Mouse (Mus musculus): ENCODE data around the gene Abca3. TPM values are rescaled to one million over a fixed set of nuclear protein-coding genes. Genes with fewer than 3 reads are reported as not detected.
A peak's percentile ranks its signal among the peaks of the same experiment; 100 is the strongest.
"Not testable (repeated sequence)": the region's sequence is repeated elsewhere in the genome, so short reads cannot be mapped to it uniquely, and the experiment has no call there.

Abca3 gene
- polyA plus RNA-seq, 1 experiment from 2014 or later: 7.1 TPM

DNA sequence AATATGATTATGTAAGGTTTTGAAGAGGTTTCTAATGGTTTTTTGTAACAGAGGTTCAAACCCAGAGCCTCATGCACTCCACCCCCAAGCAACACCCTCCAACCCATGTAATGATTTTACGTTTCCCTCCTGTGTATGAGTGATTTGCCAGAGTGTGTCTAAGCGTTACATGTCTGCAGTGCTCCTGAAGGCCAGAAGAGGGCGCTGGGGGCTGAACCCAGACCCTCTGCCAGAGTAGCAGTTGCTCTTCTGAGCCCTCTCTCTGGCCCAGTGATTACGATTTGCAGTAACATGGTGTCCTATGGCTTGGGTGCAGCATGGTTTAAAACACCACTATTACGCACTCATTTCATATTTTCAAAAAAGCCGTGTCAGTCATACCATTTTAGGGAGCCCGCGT lies 39.4 kb downstream of the Abca3 start:
- Histone ChIP-seq H3K36me3 (replicated peaks) (peaks cover 16% of the 10 kb centered on the region; the same call in 1 of the 2 replicates), H3K27me3 (replicated peaks; ENCODE audit: low read depth, poor library complexity, severe bottlenecking) (no peaks in the 10 kb centered on the region), H3K27ac (replicated peaks) (no peak overlapping the region), H3K4me1 (no peaks in the 10 kb centered on the region), H3K4me3 (no peak overlapping the region), H3K9me3 (no peaks in the 10 kb centered on the region)
- 68% methylated on average over 8 of the region's 8 CpGs for WGBS
- peak; percentile 33 for DNase-seq (ENCODE audit: low spot score)

DNA sequence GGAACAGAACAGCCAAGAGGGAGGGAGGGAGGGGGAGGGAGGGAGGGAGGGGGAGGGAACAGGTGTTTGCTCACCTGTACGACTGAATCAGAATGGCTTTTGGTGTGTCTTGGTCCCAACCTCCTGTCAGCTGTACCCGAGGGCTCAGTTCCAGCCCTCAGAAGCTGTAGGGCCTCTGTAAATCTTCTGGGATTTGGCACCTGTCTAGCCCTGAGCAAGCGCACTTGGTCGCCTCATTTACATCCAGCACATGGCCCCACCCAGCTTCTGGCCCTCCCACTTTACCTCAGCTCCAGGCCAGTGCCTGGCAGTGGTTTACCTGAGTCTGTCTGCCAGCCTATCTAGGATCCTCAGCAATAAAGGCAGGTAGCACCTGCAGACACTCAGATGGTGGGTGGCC lies 41.8 kb downstream of the Abca3 start:
- no peaks in the 10 kb centered on the region for H3K4me1 ChIP-seq
- H3K36me3 ChIP-seq (replicated peaks): no peaks in the 10 kb centered on the region
- H3K4me3 ChIP-seq: no peak overlapping the region
- no peak overlapping the region for H3K27ac ChIP-seq (replicated peaks)
- H3K27me3 ChIP-seq (replicated peaks; ENCODE audit: low read depth, poor library complexity, severe bottlenecking): no peaks in the 10 kb centered on the region
- DNase-seq (ENCODE audit: low spot score): no peak
- 26% methylated on average over 4 of the region's 4 CpGs for WGBS
- no peaks in the 10 kb centered on the region for H3K9me3 ChIP-seq

DNA sequence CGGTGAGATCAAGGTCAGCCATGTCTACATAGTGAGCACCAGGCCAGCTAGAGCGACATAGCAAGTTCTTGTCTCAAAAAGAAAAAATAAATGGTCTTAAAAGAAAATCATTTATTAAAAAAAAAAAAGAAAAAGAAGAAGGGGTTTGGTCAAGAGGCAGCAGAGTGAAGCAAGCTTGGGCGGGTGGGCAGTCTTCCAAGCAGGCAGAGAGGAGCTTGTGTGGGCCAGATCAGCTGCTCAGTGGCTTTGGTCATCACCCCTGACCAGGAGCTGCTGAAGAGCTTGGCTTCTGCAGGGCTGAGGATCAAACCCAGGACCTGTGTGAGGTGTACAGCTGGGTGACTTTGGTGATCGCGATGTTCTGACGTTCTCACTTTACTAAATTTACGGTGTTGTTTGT lies 42.7 kb downstream of the Abca3 start:
- 0 out of 2 replicates have a peak, but pooled peaks cover under 1% of the 10 kb centered on the region for H3K36me3 ChIP-seq (replicated peaks)
- H3K27ac ChIP-seq (replicated peaks): no peak overlapping the region
- DNase-seq (ENCODE audit: low spot score): no peak
- no peaks in the 10 kb centered on the region for H3K9me3 ChIP-seq
- no peak overlapping the region for H3K4me3 ChIP-seq
- WGBS: 89% methylated on average over 7 of the region's 7 CpGs
- H3K27me3 ChIP-seq (replicated peaks; ENCODE audit: low read depth, poor library complexity, severe bottlenecking): no peaks in the 10 kb centered on the region
- H3K4me1 ChIP-seq: no peaks in the 10 kb centered on the region

DNA sequence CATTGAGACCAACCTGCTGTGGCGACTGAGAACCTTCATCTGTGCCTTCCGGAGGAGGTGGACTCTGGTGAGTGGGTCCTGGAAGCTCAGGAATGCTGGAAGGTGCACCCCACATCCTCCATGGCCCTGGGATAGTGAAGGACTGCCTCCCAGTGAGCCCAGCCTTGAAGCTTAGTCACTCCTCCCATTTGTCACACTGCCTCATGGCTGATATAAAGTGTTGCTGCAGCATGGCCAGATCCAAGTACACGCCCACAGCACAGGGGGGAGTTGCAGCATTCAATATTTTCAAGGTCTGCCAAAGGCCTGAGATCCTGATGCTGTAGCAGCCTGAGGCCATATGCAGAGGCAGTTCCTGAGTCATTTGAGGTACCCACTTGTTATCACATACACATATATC lies 50.6 kb downstream of the Abca3 start:
- WGBS: 75% methylated on average over 3 of the region's 3 CpGs
- H3K36me3 ChIP-seq (replicated peaks): peaks cover 39% of the 10 kb centered on the region
- H3K27ac ChIP-seq (replicated peaks): no peak overlapping the region
- H3K4me3 ChIP-seq: no peak overlapping the region
- no peaks in the 10 kb centered on the region for H3K9me3 ChIP-seq
- no peaks in the 10 kb centered on the region for H3K4me1 ChIP-seq
- no peaks in the 10 kb centered on the region for H3K27me3 ChIP-seq (replicated peaks; ENCODE audit: low read depth, poor library complexity, severe bottlenecking)
- DNase-seq (ENCODE audit: low spot score): no peak

DNA sequence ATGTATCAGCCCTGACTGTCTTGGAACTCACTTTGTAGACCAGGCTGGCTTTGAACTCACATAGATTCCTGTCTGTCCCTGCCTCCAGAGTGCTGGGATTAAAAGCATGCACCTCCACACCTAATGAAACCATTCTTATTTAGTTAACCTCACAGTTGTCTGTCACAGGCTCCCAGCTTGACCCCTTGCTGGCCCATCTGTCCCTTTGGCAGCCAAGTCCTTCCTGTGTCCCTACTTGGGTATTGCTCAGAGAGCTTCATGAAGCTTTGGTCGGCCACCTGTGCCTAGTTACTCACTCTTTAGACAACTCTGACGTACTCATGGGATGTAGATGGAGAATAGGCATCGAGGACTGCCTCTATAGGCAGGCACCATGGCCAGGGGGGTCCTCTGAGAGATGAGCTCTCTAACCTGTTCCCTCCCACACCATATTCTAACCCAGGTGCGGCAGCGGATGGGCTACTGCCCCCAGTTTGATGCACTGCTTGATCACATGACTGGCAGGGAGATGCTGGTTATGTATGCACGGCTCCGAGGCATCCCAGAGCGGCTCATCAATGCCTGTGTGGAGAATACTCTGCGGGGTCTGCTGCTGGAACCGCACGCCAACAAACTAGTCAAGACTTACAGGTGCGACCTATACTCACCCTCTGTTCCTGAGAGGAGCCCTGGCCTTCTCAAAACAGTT lies 55.5 kb downstream of the Abca3 start:
- 88% methylated on average over 12 of the region's 12 CpGs for WGBS
- H3K36me3 ChIP-seq (replicated peaks): peaks cover 67% of the 10 kb centered on the region
- H3K9me3 ChIP-seq: no peaks in the 10 kb centered on the region
- DNase-seq (ENCODE audit: low spot score): no peak
- no peak overlapping the region for H3K4me3 ChIP-seq
- H3K27me3 ChIP-seq (replicated peaks; ENCODE audit: low read depth, poor library complexity, severe bottlenecking): no peaks in the 10 kb centered on the region
- H3K27ac ChIP-seq (replicated peaks): no peak overlapping the region
- no peaks in the 10 kb centered on the region for H3K4me1 ChIP-seq

DNA sequence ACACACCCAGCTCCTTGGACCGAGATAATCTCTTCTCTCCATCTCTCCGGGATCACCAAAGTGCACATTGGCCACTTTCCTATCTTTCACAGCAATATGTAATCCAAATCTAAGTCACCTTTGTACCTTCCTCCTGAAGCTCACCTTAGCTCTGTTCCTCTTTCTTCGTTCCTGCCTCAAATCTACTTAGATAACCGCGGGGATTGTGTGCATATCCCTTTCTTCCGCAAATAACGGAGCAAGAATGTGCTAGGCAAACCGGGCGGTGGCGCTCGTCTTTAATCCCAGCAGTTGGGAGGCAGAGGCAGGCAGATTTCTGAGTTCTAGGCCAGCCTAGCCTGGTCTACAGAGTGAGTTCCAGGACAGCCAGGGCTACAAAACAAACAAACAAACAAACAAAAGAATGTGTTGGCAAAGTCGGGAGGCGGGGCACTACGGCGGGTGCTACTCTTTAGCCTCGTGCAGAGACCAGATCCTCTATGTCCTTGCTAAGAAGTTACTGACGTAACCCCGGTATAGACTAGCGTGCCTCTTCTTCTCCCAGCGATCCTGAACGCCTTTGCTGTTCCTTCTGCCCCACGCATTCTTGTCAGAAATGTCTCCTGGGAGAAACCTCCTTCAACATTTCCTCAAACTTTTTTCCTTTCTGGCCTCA lies 61.9 kb downstream of the Abca3 start:
- DNase-seq (ENCODE audit: low spot score): no peak

DNA sequence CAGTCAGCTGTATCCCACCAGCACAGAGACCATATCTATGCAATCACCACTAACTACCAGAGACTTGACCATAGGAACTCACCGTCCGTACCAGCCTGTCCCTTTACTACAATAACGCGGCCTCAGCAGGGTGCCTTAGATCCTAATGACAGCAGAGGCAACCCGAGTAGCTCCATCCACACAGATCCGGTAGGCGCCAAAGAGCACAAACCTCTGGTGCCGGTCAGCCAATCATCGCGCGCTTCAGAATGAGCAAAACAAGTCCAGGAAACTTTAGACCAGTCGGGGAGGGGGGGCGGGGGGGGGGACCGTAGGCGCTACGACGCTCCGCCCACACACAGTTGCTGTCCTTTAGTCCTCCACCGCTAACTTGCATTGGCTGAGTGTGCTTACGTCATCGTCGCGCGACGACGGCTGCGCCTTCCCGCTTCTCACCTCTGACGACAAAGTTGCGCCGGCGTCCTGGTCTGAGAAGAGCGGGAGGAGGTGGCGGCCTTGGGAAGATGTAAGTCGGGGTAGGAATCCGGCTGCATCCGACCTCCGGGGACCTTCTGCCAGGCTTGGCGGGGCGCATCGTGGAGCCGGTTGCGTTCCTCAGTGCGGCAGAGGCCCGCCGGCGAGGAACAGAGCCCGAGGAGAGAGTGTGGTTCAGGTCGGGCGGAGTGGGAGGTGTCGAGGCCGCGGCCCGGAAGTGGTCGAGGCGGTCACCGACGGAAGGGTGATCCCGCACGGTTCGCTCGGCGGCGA lies 62.7 kb downstream of the Abca3 start, which contains the start of gene Rnps1:
Gene Rnps1 (plus strand): TSS at position 336 of the 747 bp plus-strand sequence.
- H3K4me1 ChIP-seq: peaks cover 28% of the 10 kb centered on the region
- under 1% methylated on average over 64 of the region's 64 CpGs for WGBS
- no peaks in the 10 kb centered on the region for H3K27me3 ChIP-seq (replicated peaks; ENCODE audit: low read depth, poor library complexity, severe bottlenecking)
- peak within 1 kb of the TSS; percentile 84 for H3K4me3 ChIP-seq
- H3K36me3 ChIP-seq (replicated peaks): peaks cover 60% of the 10 kb centered on the region
- DNase-seq (ENCODE audit: low spot score): peak; percentile 100
- H3K27ac ChIP-seq (replicated peaks): peak within 1 kb of the TSS; percentile 97
- H3K9me3 ChIP-seq: no peaks in the 10 kb centered on the region

More for the DNA sequence above, 61.9 kb downstream of the Abca3 start:
- H3K27ac ChIP-seq (replicated peaks): peak overlapping the region; percentile 97
- no peaks in the 10 kb centered on the region for H3K27me3 ChIP-seq (replicated peaks; ENCODE audit: low read depth, poor library complexity, severe bottlenecking)
- H3K4me1 ChIP-seq: peaks cover 28% of the 10 kb centered on the region
- peaks cover 60% of the 10 kb centered on the region for H3K36me3 ChIP-seq (replicated peaks)
- WGBS: 33% methylated on average over 22 of the region's 22 CpGs
- H3K9me3 ChIP-seq: no peaks in the 10 kb centered on the region
- peak overlapping the region; percentile 84 for H3K4me3 ChIP-seq

DNA sequence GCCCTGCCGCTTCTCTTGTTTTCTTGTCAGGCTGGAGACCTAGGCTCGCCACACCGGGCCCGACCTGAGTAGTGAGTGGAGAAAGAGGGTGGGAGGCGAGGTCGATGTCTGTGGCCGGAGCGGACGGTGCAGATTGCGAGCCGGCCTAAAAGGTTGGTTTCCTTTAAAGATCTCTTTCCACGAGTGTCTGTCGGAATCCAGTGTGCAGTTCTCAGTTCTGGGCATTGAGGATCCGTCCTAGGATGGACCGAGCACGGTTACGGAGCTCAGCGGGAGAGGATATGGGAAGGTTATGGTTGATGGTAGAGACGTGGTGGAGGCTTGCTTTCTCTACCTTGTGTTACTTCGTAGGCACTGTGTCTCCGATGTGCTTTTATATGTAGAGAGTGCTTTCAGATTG lies 63.3 kb downstream of the Abca3 start:
- no peaks in the 10 kb centered on the region for H3K9me3 ChIP-seq
- H3K27me3 ChIP-seq (replicated peaks; ENCODE audit: low read depth, poor library complexity, severe bottlenecking): no peaks in the 10 kb centered on the region
- H3K36me3 ChIP-seq (replicated peaks): peaks cover 60% of the 10 kb centered on the region
- H3K27ac ChIP-seq (replicated peaks): peak overlapping the region; percentile 97
- H3K4me3 ChIP-seq: peak overlapping the region; percentile 84
- WGBS: under 1% methylated on average over 21 of the region's 21 CpGs
- no peak for DNase-seq (ENCODE audit: low spot score)
- H3K4me1 ChIP-seq: peaks cover 28% of the 10 kb centered on the region

DNA sequence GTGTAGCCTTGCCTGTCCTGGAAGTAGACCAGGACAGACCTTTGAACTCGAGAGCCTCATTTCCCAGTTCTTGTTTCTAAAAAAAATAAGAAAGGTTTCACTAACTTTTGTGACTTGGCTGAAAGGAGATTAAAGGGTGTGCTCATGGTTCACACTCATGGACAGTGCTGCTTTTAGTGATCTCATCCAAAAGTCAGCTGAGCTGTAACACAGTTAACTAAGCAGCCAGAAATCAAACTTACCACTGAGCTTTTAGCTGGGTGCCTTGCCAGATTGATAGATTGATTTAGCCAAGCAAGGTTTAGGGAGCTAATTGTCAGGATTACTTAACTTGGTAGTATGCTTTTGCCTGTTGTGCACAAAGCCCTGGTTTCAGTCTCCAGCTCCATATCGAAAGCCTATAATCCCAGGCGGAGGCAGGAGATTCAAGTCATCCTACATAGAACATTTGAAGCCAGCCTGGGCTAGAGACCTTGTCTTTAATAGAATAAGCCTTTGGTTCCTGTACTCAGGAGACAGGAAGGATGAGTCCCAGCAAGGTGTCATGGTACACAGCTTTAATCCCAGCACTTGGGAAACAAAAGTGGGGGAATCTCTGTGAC lies 64.4 kb downstream of the Abca3 start:
- Histone ChIP-seq H3K9me3 (no peaks in the 10 kb centered on the region), H3K27me3 (replicated peaks; ENCODE audit: low read depth, poor library complexity, severe bottlenecking) (no peaks in the 10 kb centered on the region), H3K4me3 (peak overlapping the region; percentile 84), H3K36me3 (replicated peaks) (peaks cover 63% of the 10 kb centered on the region), H3K27ac (replicated peaks) (no peak overlapping the region), H3K4me1 (peaks cover 28% of the 10 kb centered on the region)
- no peak for DNase-seq (ENCODE audit: low spot score)
- 89% methylated on average over 3 of the region's 3 CpGs for WGBS

DNA sequence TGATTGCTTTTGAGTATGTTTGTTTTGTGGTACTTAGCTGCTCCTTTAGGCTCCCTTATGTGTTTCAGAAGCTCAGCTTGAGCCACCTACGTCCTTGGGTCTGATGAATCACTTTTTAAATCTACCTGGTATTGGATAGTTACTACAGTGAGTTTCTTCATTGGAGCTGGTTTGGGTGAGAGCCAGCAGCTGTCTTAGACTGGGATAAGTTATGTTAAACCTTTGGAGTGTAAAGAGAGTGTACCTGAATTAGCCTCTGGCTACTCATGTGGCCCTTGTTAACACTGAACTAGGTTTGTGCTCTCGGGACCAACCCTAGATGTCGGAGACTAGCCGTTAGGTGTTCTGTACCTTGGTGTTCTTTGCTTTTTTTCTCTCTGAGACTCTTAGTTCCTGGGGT lies 71.4 kb downstream of the Abca3 start:
- no peaks in the 10 kb centered on the region for H3K9me3 ChIP-seq
- H3K4me1 ChIP-seq: peaks cover 12% of the 10 kb centered on the region
- no peak for DNase-seq (ENCODE audit: low spot score)
- no peak overlapping the region for H3K4me3 ChIP-seq
- H3K27me3 ChIP-seq (replicated peaks; ENCODE audit: low read depth, poor library complexity, severe bottlenecking): no peaks in the 10 kb centered on the region
- peaks cover 80% of the 10 kb centered on the region for H3K36me3 ChIP-seq (replicated peaks)
- 94% methylated on average over 4 of the region's 4 CpGs for WGBS
- no peak overlapping the region for H3K27ac ChIP-seq (replicated peaks)

DNA sequence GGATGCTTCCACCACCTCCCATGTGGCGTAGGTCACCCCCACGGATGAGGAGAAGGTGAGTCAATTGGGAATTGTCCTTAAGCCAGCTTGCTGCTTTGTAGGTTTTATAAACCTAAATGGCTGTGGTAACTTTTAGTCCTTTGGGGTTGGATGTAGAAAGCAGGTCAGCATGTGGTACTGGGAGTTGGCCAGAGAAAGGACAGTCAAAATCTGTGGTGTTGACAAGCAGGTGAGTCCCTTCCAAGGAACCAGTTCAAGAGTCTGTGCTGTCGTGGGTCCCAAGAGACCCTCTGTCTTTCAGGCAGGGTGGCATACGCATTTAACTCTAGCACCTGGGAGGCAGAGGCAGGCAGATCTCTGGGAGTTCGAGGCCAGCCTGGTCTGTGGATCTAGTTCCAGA lies 72.7 kb downstream of the Abca3 start:
- WGBS: 88% methylated on average over 5 of the region's 5 CpGs

DNA sequence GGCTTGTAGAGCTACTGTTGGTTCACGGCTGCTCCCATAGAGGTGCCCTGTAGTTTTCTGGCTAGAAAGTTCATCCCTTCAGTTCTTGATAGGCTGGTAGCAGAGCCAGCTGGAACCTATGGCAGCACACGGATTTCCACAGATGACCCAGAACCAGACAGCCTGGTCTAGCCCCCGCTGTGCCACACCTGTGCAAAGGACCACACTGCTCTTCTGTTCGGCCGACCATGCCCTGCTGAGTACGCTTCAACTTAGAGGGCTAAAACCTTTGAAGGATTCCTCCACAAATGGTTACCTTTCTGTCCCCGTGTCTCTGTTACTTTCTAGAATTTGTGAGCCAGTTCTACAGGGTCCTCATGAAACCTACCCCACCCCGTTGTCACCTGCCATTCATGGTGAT lies 73.6 kb downstream of the Abca3 start:
- not testable (repeated sequence) for H3K27me3 ChIP-seq (replicated peaks; ENCODE audit: low read depth, poor library complexity, severe bottlenecking); H3K27ac ChIP-seq (replicated peaks); DNase-seq (ENCODE audit: low spot score); H3K9me3 ChIP-seq; H3K4me3 ChIP-seq
- WGBS: 91% methylated on average over 6 of the region's 8 CpGs
- H3K36me3 ChIP-seq (replicated peaks): peaks cover 70% of the 10 kb centered on the region
- H3K4me1 ChIP-seq: peaks cover 12% of the 10 kb centered on the region

More for the DNA sequence above, 72.7 kb downstream of the Abca3 start:
- Histone ChIP-seq H3K4me1 (peaks cover 12% of the 10 kb centered on the region), H3K27ac (replicated peaks) (no peak overlapping the region), H3K27me3 (replicated peaks; ENCODE audit: low read depth, poor library complexity, severe bottlenecking) (no peaks in the 10 kb centered on the region), H3K4me3 (no peak overlapping the region), H3K36me3 (replicated peaks) (peaks cover 70% of the 10 kb centered on the region), H3K9me3 (no peaks in the 10 kb centered on the region)
- no peak for DNase-seq (ENCODE audit: low spot score)

All from embryonic facial prominence, embryonic 10.5 days (tissue).